Mouse (Mus musculus) layer of hippocampus, adult 18-20 months (tissue): ENCODE results near the gene Flt4. TPM values are rescaled to one million over a fixed set of nuclear protein-coding genes. Genes with fewer than 3 reads are reported as not detected.
"Not testable (repeated sequence)": the region's sequence is repeated elsewhere in the genome, so short reads cannot be mapped to it uniquely, and the experiment has no call there.

Experiments used
- DNase-seq, 2 experiments: peaks; one replicate each; pipeline ENCODE4 v3.0.0; 2022; ENCODE audit warnings: low spot score in 2 of 2
- long read RNA-seq: library from polyadenylated mRNA; stranded (forward); transcript quantifications from one replicate; pipeline ENCODE4 v2.0.0, GENCODE M21; 2021
- total RNA-seq, 2 experiments: library from RNA; stranded (reverse); gene quantifications; 2 replicates each; pipeline ENCODE4 v1.2.3; 2021

Gene Flt4
- 1 to 10 TPM; 2.1 to 2.3 TPM for total RNA-seq
- long read RNA-seq, partial matches to known transcripts, result 1 of 1 reads
- long read RNA-seq, other reads (novel, unspliced or antisense), result 0 of 1 reads

DNA sequence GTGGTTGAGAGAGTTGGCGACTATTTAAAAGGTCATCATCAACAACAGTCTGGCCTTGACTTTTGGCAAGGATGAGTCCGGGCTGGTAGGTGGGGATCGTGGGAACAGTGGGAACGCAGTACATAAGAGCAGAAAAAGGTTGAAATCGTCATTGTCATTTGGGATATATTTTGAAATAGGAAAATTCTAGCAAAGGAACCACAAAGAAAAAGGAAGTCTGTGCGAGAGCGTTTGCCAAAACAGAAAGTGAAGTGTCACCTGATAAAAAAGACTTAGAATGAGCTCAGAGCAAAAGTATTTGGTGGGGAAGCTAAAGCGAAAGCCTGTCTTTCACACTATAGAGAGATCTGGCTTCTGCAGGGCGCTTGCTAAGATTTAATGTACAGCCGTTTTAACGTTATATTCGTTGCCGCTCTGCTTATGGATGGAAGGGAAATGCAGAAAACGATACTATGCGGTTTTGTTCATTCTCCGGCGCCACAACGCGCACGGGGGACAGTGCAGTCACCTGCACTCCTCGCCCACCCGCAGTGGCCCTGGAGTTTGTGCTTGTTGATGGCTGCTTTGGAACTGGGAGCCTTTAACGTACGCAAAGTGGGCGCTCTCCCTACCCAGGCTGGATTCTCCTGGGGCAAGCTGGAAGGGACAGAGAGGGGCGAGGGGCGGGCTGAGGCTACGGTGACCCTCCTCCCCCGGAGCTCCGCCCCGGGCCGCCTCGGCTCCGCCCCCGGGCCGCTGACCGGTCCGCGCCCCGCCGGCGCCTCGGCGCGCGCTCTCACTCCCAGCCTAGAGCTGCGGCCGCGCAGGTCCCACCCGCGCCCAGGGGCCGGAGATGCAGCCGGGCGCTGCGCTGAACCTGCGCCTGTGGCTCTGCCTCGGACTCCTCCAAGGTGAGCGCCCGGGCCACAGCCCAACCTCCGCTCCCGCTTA is at the start of gene Flt4:
Gene Flt4 (plus strand): TSS at position 326 of the 930 bp plus-strand sequence.
- DNase-seq, result not testable (repeated sequence)

DNA sequence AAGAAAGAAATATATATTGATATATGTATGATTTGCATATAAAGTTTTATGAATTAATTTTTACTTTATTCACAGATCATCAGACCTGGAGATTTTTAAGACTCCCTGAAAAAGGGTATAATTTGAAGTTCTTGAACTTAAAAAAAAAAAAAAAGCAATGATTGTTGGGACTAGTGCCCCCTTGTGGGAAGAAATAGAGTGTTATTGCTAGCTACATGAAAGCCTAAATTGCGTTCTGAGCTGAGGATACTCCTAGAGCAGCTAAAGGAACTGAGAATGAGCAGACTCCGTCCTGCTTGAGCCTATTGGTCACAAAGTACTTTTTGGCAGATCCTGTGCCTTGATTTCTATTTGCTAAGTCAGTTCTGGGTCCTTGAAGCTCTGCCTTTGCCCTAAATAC is 34.0 kb upstream of the Flt4 start:
- not testable (repeated sequence) for DNase-seq

DNA sequence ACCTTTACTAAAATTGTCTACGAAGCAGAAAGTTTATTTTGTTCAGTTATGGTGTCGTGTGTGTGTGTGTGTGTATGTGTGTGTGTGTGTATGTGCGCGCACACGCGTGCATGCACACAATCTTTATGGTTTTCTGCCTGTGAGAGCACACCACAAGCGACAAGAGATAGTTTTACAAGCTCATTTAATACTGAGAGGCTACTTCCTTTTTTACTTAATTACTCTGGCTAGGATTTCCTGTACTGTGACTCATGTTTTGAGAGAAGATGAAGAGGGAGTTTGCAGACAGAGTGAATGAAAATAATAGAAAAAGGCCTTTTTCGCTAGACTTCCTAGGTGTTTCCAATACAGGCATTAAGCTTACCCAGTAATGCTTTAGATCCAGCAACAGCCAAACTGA is 28.6 kb upstream of the Flt4 start:
- DNase-seq, result not testable (repeated sequence)

DNA sequence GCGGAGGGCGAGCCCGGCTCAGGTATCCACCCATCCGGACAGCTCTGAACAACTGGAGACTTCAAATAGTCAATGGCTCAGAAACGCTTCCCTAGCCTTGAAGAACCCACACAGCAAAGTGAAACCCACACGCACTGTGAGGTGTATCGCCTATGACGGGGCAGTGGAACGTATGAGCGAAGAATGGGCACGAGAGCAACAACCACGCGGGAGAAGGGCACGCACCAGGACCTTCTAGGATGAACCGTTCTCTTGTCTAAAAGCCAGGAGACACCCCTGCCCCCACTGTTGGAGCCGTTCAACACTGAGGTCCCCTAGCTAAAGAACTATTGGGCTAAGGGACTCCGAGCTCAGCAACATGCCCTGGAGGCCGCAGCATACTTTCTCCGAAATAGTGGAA is 18.9 kb upstream of the Flt4 start:
- DNase-seq, result no peak

DNA sequence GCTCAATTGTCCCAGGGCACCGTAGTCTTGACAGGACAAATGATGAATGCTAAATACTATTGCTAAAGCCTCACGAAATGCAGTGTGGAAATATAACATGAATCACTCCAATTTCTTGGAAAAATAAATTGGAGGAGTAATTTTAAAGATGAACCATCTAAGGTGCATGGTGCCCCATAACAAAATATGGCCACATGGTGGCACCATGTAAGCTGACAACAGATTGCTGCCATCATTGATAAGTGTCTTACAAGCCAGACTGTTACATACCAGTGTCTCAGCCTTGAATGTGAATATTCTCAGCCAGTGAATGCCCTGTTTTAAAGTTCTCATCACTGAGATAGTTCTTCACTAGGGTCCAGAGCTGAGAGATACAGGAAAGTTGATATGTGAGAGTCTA is 11.9 kb upstream of the Flt4 start:
- not testable (repeated sequence) for DNase-seq

DNA sequence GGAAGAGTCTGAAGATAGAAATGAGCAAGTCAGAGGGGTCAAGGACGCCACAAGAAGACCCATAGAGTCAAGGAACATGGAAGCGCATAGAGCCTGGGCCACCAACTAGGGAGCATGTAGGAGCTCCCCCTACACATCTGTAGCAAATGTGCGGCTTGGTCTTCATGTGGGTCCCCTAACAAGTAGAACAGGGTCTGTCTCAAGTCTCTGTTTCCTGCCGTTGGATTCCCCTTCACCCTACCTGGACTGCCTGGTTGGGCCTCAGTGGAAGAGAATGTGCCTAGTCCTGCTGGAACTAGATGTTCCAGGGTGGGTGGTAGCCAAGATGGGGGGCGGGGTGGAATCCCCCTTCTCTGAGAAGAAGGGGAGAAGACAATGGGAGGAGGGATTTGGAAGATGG is 757 bp upstream of the Flt4 start:
- not testable (repeated sequence) for DNase-seq

DNA sequence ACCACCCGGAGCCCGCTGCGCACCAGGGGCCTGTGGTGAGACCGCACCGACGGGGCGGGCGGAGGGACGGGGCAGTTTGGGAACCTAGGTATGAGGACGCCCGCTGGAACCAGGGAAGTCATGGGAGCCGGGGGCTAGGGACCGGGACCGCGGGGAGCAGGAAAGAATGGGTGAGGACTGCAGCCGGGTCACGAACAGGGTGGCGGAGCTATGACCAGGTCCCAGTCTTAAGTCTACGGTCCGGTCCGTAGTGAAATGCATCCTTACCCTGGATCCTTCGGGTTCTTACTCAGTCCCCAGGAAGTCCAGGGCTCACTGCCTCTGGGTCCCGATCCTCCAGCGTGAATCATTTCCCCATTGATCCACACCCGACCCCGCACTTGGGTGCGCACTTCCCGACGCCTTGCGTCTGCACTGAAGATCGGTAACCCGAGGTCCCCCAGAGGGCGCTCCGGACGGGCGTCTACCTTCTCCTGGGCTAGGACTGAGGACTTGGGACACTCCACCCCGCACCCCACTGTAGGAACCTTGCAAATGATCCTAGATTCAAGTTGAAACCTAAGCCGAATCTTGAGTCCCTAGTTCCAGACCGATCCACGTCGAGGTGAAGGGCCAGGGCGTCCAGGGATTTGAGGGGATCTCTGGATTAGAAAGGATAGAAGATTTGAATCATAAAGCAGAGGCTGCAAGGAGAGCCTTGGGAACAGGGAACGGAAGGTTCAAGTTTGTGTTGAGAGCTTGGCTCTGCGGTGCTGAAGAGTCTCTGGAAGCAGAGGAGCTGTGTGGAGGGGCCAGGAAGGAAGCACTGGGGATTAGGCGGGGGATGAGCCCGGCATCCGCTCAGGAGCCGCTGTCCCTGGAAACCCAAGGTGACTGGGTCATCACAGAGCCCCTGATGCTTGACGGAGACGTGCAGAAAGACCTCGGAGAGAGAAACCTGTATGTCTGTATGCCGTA is 1.1 kb downstream of the Flt4 start:
- not testable (repeated sequence) for DNase-seq

DNA sequence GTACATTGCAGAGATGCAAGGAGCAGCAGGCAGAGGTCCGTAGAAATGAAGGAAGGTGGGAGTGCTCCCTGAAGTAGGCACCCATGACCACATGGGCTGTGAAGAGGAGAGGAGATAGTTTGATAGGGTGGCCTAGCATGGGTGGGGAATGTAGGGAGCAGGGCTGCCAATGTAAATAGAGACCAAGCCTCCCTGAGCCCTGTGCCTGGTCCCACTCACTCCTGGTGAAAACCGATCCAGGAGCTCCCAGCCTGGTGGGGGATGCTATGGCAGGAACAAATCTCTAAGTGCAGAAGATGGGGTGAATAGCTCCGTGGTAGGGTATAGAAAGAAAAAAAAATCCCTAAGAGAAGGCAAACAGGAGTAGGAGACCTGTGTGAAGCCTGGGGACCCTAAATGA is 2.3 kb downstream of the Flt4 start:
- not testable (repeated sequence) for DNase-seq

DNA sequence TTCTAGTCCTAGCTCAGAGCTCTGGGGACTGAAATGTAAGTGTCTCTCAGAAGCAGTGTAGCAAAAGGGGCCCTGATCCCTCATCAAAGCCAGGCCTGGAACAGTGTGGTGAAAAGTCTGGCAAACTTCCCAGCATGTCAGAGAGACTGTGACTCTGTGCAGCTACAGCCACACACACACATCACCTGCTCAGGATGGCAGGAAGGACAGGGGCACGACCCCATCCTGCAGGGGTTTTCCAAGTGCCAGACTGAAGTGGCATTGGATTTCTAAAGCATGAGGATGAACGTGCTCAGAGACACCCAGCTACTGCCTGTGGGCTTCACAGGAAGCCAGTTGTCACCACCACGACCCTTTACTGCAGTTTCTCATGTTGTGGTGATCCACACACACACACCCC is 3.1 kb downstream of the Flt4 start:
- DNase-seq, result no peak

DNA sequence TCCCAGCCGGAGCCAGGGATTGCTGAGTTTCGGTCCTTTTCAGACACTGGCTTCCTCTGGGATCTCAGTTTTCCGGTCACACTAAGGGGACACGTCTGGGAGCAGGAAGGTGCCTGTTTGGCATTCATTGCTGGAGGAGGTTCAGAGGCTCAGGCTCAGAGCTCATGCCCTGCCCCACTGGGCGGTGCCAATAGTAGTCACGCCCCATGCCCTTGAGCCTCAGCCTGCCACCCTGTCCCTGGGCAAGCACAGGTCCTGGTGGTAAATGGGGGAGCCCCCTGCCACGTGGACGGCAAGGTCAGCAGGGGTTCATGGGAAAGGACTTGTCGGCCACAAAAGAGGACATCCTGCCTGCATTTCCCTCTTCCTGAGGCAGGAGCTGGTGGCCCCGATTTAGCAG is 4.3 kb downstream of the Flt4 start:
- DNase-seq, result no peak

DNA sequence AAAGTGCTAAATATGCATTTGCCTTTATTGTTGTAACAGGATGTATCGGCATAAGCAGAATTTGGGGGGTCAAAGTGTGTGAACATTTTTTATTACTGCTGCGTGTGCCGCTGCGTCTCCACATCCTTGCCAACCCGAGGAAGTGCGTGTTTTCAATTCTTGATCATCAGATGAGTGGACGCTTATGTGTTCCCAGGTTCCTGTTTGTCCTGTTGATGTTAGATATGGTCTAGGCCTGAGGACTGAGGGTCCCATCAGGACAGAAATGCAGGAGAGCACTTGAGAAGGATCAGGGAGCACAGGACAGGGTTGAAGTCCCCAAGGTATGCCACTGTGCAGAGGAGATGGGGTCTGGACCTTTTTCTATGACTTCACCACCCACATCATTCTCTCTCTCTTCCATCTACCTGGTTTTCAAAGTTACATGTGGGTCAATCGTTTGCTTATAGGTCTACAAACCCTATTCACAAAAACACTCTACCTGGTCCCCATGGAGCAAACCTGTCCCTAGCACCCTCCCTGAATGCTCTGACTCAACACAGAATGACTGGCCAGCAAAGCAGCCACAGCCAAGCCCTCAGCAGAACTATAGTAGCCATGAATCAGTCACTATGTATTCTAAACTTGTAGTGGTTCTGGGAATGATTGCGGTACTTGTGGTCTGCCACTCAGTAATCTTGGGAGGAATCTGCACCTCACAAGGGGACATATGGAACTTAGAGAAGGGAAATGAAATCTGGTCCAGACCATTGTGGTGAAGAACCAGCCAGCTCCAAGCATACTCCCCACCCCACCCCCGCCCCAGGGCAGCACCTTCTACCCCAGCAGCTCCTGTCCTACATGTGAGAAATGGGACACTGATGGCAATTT is 7.0 kb downstream of the Flt4 start:
- no peak for DNase-seq

DNA sequence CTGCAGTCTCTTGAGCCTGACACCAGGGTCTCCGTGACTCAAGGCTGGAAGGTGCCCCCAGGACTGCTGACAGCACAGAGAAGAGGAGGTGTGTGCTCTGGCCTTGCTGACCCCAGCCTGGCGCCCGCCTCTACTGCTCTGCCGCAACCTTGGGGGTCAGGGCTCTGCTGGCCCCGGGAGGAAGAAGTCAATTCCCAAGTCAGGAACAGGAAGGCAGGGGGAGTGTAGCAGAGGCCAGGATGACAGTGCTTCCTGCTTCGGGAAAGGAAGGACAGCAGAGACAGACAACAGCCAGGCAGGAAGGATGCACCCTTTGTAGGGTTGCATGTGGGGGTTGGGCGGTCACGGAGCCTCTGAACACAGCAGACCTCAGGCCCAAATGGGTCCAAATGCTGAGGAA is 9.4 kb downstream of the Flt4 start:
- DNase-seq, result no peak

DNA sequence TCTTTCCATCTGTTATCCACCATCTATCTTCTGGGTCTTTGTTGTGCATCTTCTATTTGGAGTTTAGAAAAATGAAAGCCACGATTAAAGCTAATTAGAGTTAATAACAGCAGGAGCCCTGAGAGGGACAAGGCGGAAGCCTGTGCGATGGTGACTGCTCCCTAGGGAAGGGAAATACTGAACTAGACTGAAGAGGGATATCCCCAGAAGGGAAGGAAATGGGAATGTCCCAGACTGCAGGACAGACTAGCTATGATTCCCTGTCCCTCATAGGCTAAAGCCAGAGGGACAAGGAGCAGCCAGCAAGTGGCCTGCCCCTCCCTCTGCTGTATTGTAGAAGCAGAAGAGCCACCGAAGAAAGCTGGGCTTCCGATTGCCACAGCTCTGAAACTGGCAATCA is 12.9 kb downstream of the Flt4 start:
- no peak for DNase-seq

DNA sequence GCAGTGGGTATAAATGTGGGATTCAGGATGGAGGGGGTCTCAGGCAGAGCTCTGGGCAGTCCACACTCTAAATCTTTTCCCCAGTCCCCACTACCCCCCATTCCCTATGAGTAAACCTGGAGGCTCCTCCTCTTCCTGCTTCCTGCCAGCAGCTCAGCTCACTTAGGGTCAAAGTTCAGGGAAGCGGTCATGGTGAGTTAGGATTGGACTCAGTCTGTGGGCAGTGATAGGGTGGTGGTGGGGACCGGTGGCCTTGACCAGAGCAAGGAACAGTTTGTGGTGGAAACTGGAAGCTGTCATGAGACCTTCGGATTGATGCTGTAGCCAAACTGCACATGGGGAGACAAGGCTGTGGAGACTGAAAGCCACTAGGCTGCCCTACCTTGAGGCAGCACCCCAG is 15.1 kb downstream of the Flt4 start:
- DNase-seq, result no peak

DNA sequence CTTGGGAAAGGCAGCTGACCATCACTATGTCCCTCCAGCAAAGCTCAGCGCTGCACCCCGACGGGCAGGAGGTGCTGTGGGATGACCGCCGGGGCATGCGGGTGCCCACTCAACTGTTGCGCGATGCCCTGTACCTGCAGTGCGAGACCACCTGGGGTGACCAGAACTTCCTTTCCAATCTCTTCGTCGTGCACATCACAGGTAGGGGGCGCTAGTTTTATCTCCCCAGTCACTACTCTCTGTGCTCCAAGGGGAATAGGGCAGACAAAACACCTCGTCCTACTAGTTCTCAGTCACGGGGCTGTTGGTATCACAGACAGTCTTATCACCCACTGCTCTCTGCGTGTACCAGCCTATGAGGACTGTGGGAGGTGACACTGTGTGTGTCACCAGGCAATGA is 16.8 kb downstream of the Flt4 start:
- no peak for DNase-seq

DNA sequence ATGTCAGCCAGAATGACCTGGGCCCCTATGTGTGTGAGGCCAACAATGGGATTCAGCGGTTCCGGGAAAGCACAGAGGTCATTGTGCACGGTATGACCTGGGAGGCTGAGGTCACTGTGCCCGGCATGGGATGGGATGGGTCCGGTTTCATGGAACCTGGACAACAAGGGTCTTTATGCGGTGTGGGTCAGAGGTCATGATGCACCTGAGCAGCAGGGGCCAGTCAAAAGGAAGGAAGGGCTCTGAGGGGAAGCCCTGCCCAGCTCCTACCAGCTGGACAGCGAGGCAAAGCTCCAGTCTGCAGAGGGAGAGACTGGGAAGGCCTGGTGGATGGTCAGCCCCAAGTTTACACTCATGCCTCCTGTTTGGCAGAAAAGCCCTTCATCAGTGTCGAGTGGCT is 17.7 kb downstream of the Flt4 start:
- no peak for DNase-seq

DNA sequence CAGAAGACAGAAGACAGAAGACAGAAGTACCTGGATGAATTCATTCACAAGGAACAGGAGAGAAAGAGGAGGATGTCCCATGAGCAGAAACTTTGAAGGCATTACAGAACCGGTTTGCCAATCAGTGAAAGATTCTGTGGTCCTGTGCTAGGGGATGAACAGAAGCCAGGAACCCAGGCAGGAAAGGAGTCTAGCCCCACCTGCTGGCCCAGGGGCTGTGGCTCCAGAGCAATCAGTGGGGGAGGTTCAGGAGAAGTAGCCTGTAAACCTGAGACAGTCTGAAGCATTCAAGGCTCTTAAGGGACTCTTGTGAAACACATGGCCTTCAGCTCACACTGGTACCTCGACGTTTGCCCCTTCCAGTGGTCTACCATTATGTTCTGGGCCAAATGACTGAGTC is 22.1 kb downstream of the Flt4 start:
- no peak for DNase-seq

DNA sequence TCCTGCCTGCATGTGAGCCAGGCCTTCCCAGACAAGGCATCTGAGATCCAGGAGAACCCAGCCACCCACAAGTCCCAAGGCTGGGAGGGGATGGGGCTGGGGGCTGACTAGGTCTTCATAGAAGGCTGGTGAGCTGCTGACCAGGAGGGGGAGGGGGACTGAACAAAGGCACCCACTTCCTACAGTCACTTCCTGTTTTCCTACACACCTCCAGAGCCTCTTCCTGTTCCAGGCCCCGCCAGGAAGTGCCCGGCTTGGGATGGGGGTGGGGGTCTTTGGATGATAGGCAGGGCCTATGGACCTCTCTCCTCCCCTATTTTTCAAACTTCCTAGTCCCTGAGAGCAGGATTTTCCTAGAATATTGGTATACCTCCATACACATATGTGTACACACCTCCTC is 23.2 kb downstream of the Flt4 start:
- no peak for DNase-seq

DNA sequence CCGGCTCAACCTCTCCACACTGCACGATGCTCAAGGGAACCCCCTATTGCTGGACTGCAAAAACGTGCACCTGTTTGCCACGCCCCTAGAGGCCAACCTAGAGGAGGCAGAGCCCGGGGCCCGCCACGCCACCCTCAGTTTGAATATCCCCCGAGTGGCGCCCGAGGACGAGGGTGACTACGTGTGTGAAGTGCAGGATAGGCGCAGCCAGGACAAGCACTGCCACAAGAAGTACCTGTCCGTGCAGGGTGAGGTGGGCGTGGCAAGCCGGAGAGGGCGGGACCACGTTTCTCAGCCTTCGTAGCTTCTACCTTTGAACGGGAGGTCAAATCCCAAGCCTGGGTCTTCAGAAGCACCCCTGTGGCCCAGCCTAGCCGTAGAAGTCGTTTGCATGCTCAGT is 25.0 kb downstream of the Flt4 start:
- DNase-seq, result no peak

DNA sequence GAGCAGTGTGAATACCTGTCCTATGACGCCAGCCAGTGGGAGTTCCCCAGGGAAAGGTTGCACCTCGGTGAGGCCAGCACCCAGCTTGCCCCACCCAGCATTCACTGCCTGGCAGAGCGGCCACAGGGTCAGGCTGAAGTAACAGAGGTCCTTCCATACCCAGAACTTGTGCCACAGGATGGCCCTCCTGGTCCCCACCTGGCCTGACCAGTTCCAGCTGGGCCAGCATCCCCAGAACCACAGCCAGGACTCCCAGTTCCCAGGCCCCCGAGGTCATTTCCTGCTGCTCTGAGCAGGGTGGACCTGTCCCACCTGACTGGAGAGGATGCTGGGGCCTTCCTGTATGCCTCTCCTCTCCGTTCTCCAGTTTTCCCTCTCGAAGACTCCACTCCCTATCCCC is 26.6 kb downstream of the Flt4 start:
- no peak for DNase-seq

DNA sequence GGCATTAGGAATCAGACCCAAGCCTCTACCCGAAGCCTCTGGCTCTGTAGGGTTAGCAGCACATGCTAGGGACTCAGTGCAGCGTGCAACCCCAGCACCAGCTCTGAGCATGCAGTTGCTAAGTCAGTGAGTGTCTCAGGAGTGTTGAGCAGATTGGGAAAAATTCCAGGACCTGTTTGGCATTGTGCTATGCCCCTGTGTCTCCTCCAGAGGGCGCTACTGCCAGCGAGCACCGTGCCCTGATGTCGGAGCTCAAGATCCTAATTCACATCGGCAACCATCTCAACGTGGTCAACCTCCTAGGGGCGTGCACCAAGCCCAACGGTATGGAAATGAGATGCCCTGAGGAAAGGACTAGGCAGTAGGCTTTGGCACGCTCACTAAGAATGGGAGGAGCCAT is 27.4 kb downstream of the Flt4 start:
- no peak for DNase-seq
